Mouse (Mus musculus) effector memory CD4-positive, alpha-beta T cell, adult 5 months (primary cell): ENCODE measurements around the gene Uhmk1. TPM values are rescaled to one million over a fixed set of nuclear protein-coding genes. Genes with fewer than 3 reads are reported as not detected.

ENCODE experiments used
- polyA plus RNA-seq: library from polyadenylated mRNA; unstranded; fragments of 100-300 nt; shearing (Covaris generic); gene quantifications from one replicate; pipeline ENCODE4 v1.2.1, GENCODE M21; 2017

Gene Uhmk1
- 43.4 TPM for polyA plus RNA-seq

DNA sequence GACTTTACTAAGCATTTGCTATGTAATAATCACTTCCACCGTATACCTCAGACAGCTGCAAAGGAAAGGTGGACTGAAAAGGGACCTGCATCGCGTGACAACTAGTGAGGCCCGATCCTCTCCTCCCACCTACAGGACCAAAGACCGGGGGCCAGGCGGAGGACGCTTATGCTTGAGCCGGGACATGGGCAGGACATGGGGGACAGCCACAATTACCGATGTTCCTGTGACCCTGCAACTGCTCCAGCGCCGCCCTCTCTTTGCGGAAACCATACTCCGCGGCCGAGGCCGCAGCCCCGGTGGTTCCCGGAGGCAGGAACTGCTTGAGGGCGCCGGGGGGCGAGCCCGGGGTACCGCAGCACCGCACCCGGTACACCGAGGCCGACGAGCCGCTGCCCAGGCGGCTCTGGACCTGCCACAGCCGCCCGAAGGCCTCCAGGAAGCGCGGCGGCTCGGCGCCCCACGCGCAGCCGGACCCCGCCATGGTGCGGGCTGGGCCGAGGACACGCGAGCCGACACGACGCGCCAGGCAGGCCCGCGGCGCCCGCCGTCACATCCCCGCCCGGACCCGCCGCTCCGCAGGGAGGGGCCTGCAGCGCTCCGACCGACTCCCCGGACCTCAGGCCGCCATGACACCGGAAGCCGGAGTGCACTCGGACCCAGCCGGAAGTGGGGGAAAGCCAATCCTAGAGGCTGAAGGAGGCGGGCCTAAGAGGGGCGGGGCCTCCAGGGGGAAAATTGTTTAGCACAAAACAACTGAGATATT lies at the start of gene Uhmk1:
Gene Uhmk1 (minus strand): TSS at position 641 of the 766 bp plus-strand sequence.

DNA sequence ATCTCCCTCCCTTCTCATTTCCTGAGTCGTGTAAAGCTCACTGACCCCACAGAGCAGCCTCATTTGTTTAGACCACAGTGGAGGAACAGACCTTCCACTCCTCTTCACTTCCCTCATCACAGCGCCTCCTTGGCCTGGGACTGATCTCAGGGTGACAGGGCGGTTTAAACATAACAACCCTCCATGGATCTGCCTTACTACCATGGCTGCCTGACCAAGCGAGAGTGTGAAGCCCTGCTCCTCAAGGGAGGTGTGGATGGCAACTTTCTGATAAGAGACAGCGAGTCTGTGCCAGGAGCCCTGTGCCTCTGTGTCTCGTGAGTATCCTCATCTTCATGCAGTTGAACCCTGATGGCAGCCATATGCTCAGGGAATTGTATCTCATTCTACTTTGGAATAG lies 17.5 kb upstream of the Uhmk1 start, which contains the start of gene Sh2d1b2:
Gene Sh2d1b2 (plus strand): TSS at position 62 of the 400 bp plus-strand sequence.

DNA sequence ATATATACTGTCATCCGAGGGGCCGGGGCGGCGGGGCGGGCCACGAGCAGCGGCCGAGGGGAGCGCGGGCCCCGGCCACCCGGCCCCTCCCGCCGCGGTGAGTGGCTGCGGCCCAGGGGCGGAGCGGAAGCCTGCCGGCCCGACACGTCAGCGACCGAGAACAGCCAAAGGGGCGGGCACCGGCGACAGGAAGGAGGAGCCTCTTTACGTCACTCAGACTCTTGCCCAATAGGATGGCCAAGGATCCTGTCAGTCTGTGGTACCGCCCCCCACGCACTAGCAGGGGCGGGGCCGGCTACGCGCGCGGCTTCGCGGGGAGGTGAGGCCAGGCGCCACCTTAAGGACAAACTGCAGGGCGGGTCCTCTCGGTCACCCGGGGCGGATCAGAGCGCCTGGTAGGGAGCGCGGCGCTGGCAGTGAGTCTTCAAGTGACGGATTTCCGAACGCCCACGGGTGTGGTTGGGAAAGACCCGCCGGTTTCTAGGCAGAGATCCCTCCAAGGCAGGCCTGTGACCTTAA lies 40.3 kb downstream of the Uhmk1 start, which contains the start of gene Uap1:
Gene Uap1 (minus strand): TSS at position 144 of the 519 bp plus-strand sequence.

Other genes with a start within 250 kb of the Uhmk1 start
- gene Hsd17b7, start 246.2 kb downstream of the Uhmk1 start, polyA plus RNA-seq: 11.4 TPM
- 0.09 TPM for gene Ddr2, start 104.6 kb downstream of the Uhmk1 start, polyA plus RNA-seq
- gene Uap1, start 40.4 kb downstream of the Uhmk1 start, polyA plus RNA-seq: 58.7 TPM
- gene Sh2d1b2, start 17.4 kb upstream of the Uhmk1 start, polyA plus RNA-seq: not detected
- gene Sh2d1b1, start 61.9 kb upstream of the Uhmk1 start, polyA plus RNA-seq: not detected
- not detected for gene Gm7694, start 90.9 kb upstream of the Uhmk1 start, polyA plus RNA-seq
- not detected for gene Spata46, start 93.4 kb upstream of the Uhmk1 start, polyA plus RNA-seq